Mouse (Mus musculus) stomach, postnatal 0 days (tissue): ENCODE results near the gene Ddit4. TPM values are rescaled to one million over a fixed set of nuclear protein-coding genes. Genes with fewer than 3 reads are reported as not detected.
"Not testable (repeated sequence)": the region's sequence is repeated elsewhere in the genome, so short reads cannot be mapped to it uniquely, and the experiment has no call there.

Source experiments
- ATAC-seq: fragments of 200-750 bp; cut with Nextera tagmentation; 2 replicates; pipeline ENCODE4 v1.8.0; 2017; ENCODE audit not compliant: low FRiP score, low TSS enrichment
- DNase-seq: peaks from one replicate; pipeline ENCODE4 v3.0.0-alpha.2; 2016; ENCODE audit warnings: low spot score
- H3K27ac ChIP-seq: fragments of 300-500 bp; sonication (generic); replicated peaks from 2 replicates; pipeline ENCODE4 v1.5.1; 2014; ENCODE audit warnings: mild to moderate bottlenecking, control low read depth
- H3K27me3 ChIP-seq: fragments of 300-500 bp; sonication (generic); 2 replicates; pipeline ENCODE4 v1.6.1; 2014; ENCODE audit warnings: low read length; ENCODE audit not compliant: control insufficient read depth, insufficient read depth
- H3K36me3 ChIP-seq: fragments of 300-500 bp; sonication (generic); 2 replicates; pipeline ENCODE4 v1.6.1; 2014; ENCODE audit warnings: low read length, mixed read lengths; ENCODE audit not compliant: control insufficient read depth, insufficient read depth
- H3K4me1 ChIP-seq: fragments of 300-500 bp; sonication (generic); replicated peaks from 2 replicates; pipeline ENCODE4 v1.6.1; 2014; ENCODE audit warnings: antibody characterized with exemption; ENCODE audit not compliant: control insufficient read depth, insufficient read depth
- H3K4me2 ChIP-seq: fragments of 300-500 bp; sonication (generic); replicated peaks from 2 replicates; pipeline ENCODE4 v1.6.1; 2014; ENCODE audit warnings: low read depth, mild to moderate bottlenecking, control low read depth, moderate library complexity
- H3K4me3 ChIP-seq: fragments of 300-500 bp; sonication (generic); 2 replicates; pipeline ENCODE4 v1.5.1; 2014; ENCODE audit warnings: low read depth, low read length, control low read depth
- H3K9ac ChIP-seq: fragments of 300-500 bp; sonication (generic); 2 replicates; pipeline ENCODE4 v1.6.1; 2014; ENCODE audit warnings: mild to moderate bottlenecking, low read length, control low read depth, mixed read lengths
- H3K9me3 ChIP-seq: fragments of 300-500 bp; sonication (generic); 2 replicates; pipeline ENCODE4 v1.6.1; 2016; ENCODE audit warnings: low read length; ENCODE audit not compliant: control insufficient read depth
- CTCF ChIP-seq: IDR thresholded peaks from 2 replicates; pipeline ENCODE4 v1.5.1; 2016; ENCODE audit warnings: antibody characterized with exemption, low read depth, mild to moderate bottlenecking, moderate library complexity
- EP300 ChIP-seq: optimal IDR thresholded peaks from 2 replicates; pipeline ENCODE3; 2016; ENCODE audit warnings: antibody characterized with exemption
- WGBS: fragments of 180-500 bp; shearing (Covaris S2); extraction: QIAGEN DNeasy Blood & Tissue Kit; methylation state at CpG from one replicate; pipeline ENCODE4 v1.1.7; 2014; 5-methylcytosine and 5-hydroxymethylcytosine counted together
- polyA plus RNA-seq: library from polyadenylated mRNA; unstranded; fragments of >200 nt; fragmentation: Nextera tagmentation; extraction: Ambion mirVana; gene quantifications from 2 replicates; pipeline ENCODE4 v1.2.1, GENCODE M21; 2015

Ddit4 gene
- polyA plus RNA-seq = 12.4 and 17.3 TPM in 2 replicates

GRCm38 (mm10) chr10:59951211-59952151 lies at the start of gene Ddit4:
Gene Ddit4, minus strand, starts transcription at chr10:59951834.
- WGBS = under 1% methylated on average over 76 of the region's 76 CpGs
- Histone ChIP-seq H3K27me3 (no peaks in the 10 kb centered on the region), H3K4me3 (peak within 1 kb of the TSS; percentile 93)

DNA sequence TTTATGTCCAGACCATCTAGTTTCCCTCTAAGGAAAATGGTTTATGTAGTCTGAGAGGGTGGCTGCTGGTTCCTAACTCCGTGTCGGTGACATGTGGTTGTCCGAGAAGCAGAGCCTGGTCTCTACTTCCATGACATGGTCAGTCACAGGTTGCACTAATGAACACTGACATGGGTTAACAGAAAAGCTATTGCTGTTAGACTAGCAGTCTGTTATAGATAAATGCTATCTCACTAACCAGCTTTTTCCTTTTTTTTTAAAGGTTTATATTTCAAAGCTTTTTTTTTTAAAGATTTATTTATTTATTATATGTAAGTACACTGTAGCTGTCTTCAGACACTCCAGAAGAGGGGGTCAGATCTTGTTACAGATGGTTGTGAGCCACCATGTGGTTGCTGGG lies 47.4 kb upstream of the Ddit4 start:
- H3K4me1 ChIP-seq = peaks cover 2% of the 10 kb centered on the region; the same call in 1 of the 2 replicates
- TF ChIP-seq EP300 (no peak), CTCF (no peak)
- WGBS = 83% methylated on average over 3 of the region's 3 CpGs
- H3K9ac ChIP-seq = no peak overlapping the region
- peaks cover 6% of the 10 kb centered on the region for H3K36me3 ChIP-seq
- no peaks in the 10 kb centered on the region for H3K9me3 ChIP-seq
- ATAC-seq (no peak), DNase-seq (no peak)
- H3K4me2 ChIP-seq = no peak overlapping the region
- no peaks in the 10 kb centered on the region for H3K27me3 ChIP-seq
- no peak overlapping the region for H3K4me3 ChIP-seq
- no peak overlapping the region for H3K27ac ChIP-seq

More at GRCm38 (mm10) chr10:59951211-59952151, at the start of gene Ddit4:
- peak within 1 kb of the TSS; percentile 95 for H3K4me2 ChIP-seq
- no peaks in the 10 kb centered on the region for H3K36me3 ChIP-seq
- H3K9ac ChIP-seq = peak within 1 kb of the TSS; percentile 97
- H3K4me1 ChIP-seq = peaks cover 2% of the 10 kb centered on the region
- no peaks in the 10 kb centered on the region for H3K9me3 ChIP-seq
- TF ChIP-seq EP300 (no peak), CTCF (peak; percentile 25; the same call in 1 of the 2 replicates)
- peak; percentile 100 for DNase-seq
- peak within 1 kb of the TSS; percentile 95 for H3K27ac ChIP-seq
- ATAC-seq = peak; percentile 96

- 13% methylated on average over 7 of the region's 7 CpGs for WGBS
- no peak overlapping the region for H3K27ac ChIP-seq
- no peak overlapping the region for H3K4me2 ChIP-seq
- DNase-seq (no peak), ATAC-seq (no peak)
- no peaks in the 10 kb centered on the region for H3K4me1 ChIP-seq
- TF ChIP-seq CTCF = peak; percentile 83
- no peak for TF ChIP-seq EP300
- peaks cover 6% of the 10 kb centered on the region for H3K36me3 ChIP-seq
- H3K9me3 ChIP-seq = no peaks in the 10 kb centered on the region
- H3K27me3 ChIP-seq = no peaks in the 10 kb centered on the region
- H3K9ac ChIP-seq = no peak overlapping the region
- no peak overlapping the region for H3K4me3 ChIP-seq
Measured at GRCm38 (mm10) chr10:59997591-59997990, 46.0 kb upstream of the Ddit4 start.

GRCm38 (mm10) chr10:59995889-59996288 lies 44.3 kb upstream of the Ddit4 start:
- no peaks in the 10 kb centered on the region for H3K27me3 ChIP-seq
- no peaks in the 10 kb centered on the region for H3K4me1 ChIP-seq
- no peak overlapping the region for H3K27ac ChIP-seq
- no peak for TF ChIP-seq EP300
- H3K9me3 ChIP-seq = no peaks in the 10 kb centered on the region
- H3K36me3 ChIP-seq = peaks cover 6% of the 10 kb centered on the region
- 89% methylated on average over 6 of the region's 6 CpGs for WGBS
- H3K4me2 ChIP-seq = no peak overlapping the region
- no peak overlapping the region for H3K9ac ChIP-seq
- ATAC-seq = no peak
- no peak for DNase-seq
- H3K4me3 ChIP-seq = no peak overlapping the region

DNA sequence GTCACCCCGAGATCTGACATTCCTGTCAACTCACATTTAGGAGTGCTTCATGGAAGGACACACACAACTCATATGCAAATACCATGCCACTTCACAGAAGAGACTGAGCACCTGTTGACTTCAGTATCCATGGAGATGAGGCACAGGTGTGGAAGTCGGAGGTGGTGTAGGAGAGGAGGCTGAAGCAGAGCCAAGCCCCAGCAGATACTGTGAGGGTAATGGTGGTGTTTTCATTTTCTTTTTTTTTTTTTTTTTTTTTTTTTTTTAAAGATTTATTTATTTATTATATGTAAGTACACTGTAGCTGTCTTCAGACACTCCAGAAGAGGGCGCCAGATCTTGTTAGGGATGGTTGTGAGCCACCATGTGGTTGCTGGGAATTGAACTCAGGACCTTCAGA lies 42.2 kb upstream of the Ddit4 start:
- peaks cover 15% of the 10 kb centered on the region for H3K36me3 ChIP-seq
- not testable (repeated sequence) for ATAC-seq, H3K4me2 ChIP-seq, H3K27me3 ChIP-seq, H3K27ac ChIP-seq, DNase-seq, H3K4me1 ChIP-seq, H3K9me3 ChIP-seq, H3K9ac ChIP-seq, H3K4me3 ChIP-seq
- 89% methylated on average over 2 of the region's 3 CpGs for WGBS

DNA sequence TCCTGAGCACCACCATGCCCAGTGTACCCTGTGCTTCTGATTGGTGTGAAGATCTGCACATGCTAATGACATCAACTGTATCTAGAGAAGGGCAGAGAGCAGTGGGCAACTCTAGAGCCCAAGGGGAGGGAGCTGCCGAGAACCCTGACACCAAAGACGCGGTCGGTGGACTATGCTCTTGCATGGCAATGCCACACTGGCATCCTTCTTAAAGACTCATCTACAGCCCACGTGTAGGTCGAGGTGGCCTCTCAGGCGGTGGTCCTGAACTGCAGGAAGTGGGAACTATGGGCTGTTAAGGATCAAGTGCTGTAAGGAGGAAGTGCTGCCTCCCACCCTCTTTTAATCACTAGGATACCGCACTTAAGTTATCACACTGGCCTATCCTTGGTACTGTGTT lies 40.4 kb upstream of the Ddit4 start:
- H3K9ac ChIP-seq = no peak overlapping the region
- no peak overlapping the region for H3K4me2 ChIP-seq
- WGBS = 81% methylated on average over 8 of the region's 8 CpGs
- no peak overlapping the region for H3K27ac ChIP-seq
- no peaks in the 10 kb centered on the region for H3K4me1 ChIP-seq
- no peak for ATAC-seq
- H3K9me3 ChIP-seq = no peaks in the 10 kb centered on the region
- H3K27me3 ChIP-seq = no peaks in the 10 kb centered on the region
- no peak for TF ChIP-seq EP300
- no peak for TF ChIP-seq CTCF
- no peak overlapping the region for H3K4me3 ChIP-seq
- peaks cover 19% of the 10 kb centered on the region for H3K36me3 ChIP-seq
- DNase-seq = no peak
